Mouse (Mus musculus): Measurements from ENCODE around the gene Ston2. TPM values are rescaled to one million over a fixed set of nuclear protein-coding genes. Genes with fewer than 3 reads are reported as not detected.

Ston2 gene
- polyA plus RNA-seq, 1 experiment from 2014 or later = 13.7 TPM

DNA sequence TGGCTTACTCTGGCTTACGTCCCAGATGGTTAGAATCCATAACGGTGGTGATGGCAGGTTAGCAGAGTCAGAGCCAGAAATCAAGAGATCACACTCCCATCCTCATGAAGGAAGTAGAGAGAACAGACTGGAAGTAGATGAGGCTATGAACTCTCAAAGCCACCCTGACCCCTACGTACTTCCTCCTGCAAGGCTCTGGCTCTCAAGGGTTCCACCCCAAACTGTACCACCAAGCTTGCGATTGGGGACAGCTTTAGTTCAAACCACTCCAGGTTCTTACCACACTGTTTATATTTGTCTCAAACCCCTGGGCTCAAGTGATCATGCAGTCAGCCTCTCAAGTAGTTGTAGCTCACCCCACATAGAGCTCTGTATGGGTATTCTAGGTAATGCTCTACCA is 49.8 kb downstream of the Ston2 start:
- H3K36me3 ChIP-seq (ENCODE audit: control insufficient read depth, insufficient read depth, low read length) = no peaks in the 10 kb centered on the region; the same call in 1 of the 2 replicates
- no peak overlapping the region for H3K9ac ChIP-seq (ENCODE audit: low read length)
- ATAC-seq (replicated peaks; ENCODE audit: low FRiP score) = no peak
- no peaks in the 10 kb centered on the region; the same call in 1 of the 2 replicates for H3K4me1 ChIP-seq (replicated peaks; ENCODE audit: control insufficient read depth, insufficient read depth, low read length)
- no peaks in the 10 kb centered on the region for H3K27me3 ChIP-seq (ENCODE audit: control insufficient read depth, insufficient read depth, low read length)
- no peak overlapping the region for H3K4me3 ChIP-seq (ENCODE audit: low read depth, low read length)
- H3K9me3 ChIP-seq (ENCODE audit: control insufficient read depth, low read length) = no peaks in the 10 kb centered on the region
- DNase-seq (ENCODE audit: low spot score) = no peak
- no peak overlapping the region for H3K27ac ChIP-seq (ENCODE audit: low read depth, low read length)
- 98% methylated on average over 4 of the region's 4 CpGs for WGBS
- no peak overlapping the region for H3K4me2 ChIP-seq (ENCODE audit: low read depth, low read length, severe bottlenecking)

DNA sequence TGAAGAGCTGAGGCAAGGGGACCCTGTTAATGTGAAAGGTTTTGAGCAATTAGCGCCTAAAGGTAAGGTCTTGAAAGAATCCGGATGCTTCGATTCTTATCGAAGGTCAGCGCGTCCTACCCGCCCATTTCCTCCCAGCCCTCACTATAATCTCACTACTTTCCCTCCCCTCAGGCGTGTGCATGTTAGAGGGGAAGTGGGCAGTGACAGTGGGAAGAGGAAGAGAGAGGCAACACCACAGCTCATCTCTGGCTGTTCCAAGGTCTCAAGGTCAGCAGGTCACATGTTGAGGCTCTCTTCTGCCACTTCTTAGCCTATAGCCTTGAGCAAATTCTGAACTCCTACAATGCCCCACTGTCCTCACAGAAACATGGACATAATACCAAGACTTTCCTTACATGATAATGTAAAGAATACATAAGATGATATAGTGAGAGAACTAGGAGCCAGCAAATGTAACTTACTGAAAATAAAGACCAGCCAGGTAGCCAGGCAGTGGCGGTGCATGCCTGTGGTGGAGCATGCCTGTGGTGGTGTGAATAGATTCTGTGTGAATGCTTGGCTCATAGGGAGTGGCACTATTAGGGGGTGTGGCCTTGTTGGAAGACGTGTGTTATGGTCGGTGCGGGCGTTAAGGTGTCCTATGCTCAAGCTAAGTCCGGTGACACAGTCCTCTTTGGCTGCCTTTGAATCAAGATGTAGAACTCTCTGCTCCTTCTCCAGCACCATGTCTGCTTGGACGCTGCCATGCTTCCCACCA is 51.8 kb downstream of the Ston2 start:
- H3K4me3 ChIP-seq (ENCODE audit: low read depth, low read length) = no peak overlapping the region
- ATAC-seq (replicated peaks; ENCODE audit: low FRiP score) (no peak), DNase-seq (ENCODE audit: low spot score) (no peak)
- no peak overlapping the region for H3K4me2 ChIP-seq (ENCODE audit: low read depth, low read length, severe bottlenecking)
- H3K27me3 ChIP-seq (ENCODE audit: control insufficient read depth, insufficient read depth, low read length) = no peaks in the 10 kb centered on the region
- H3K27ac ChIP-seq (ENCODE audit: low read depth, low read length) = no peak overlapping the region
- H3K4me1 ChIP-seq (replicated peaks; ENCODE audit: control insufficient read depth, insufficient read depth, low read length) = peaks cover 2% of the 10 kb centered on the region; the same call in 1 of the 2 replicates
- no peak overlapping the region for H3K9ac ChIP-seq (ENCODE audit: low read length)
- 92% methylated on average over 15 of the region's 15 CpGs for WGBS
- no peaks in the 10 kb centered on the region; the same call in 1 of the 2 replicates for H3K36me3 ChIP-seq (ENCODE audit: control insufficient read depth, insufficient read depth, low read length)
- no peaks in the 10 kb centered on the region for H3K9me3 ChIP-seq (ENCODE audit: control insufficient read depth, low read length)

DNA sequence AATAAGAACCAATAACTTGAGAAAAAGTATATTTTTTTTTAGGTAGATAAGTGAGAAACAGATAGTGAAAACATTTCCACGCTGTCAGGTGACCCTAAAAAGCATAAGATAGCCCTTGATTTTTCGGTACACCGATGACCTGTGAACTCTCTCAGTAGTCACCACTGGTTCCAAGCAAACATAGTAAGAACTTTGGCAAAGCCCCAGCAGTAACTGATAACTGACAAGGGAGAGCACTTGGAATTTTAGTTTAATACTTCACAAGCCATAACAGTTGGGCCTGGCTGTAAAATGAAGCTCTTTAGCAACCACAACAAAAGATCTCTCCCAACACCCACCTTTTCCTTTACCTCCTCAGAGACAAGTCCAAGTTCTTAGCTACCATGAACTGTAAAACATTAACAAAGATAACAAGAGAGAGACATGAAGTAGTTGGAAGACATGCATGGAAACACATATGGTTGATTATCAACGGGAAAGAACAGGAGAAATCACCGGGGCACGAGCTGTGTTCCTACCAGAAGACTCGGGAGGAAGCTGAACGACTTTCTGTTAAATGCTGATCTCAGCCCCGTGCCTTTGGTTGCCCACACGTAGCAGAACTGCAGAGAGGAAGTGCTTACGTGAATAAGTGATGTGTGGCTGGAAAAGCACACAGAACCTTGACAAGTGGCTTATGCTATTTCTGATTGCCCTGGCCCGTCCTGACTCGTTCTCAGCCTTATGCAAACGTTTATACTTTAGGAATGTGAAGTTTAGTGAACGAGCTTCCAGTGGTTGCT is 53.8 kb downstream of the Ston2 start:
- Histone ChIP-seq H3K9ac (ENCODE audit: low read length) (no peak overlapping the region), H3K27me3 (ENCODE audit: control insufficient read depth, insufficient read depth, low read length) (no peaks in the 10 kb centered on the region), H3K9me3 (ENCODE audit: control insufficient read depth, low read length) (no peaks in the 10 kb centered on the region), H3K4me1 (replicated peaks; ENCODE audit: control insufficient read depth, insufficient read depth, low read length) (peaks cover 2% of the 10 kb centered on the region; the same call in 1 of the 2 replicates), H3K4me3 (ENCODE audit: low read depth, low read length) (no peak overlapping the region), H3K27ac (ENCODE audit: low read depth, low read length) (no peak overlapping the region), H3K4me2 (ENCODE audit: low read depth, low read length, severe bottlenecking) (no peak overlapping the region), H3K36me3 (ENCODE audit: control insufficient read depth, insufficient read depth, low read length) (no peaks in the 10 kb centered on the region; the same call in 1 of the 2 replicates)
- ATAC-seq (replicated peaks; ENCODE audit: low FRiP score) (no peak), DNase-seq (ENCODE audit: low spot score) (no peak)
- WGBS = 89% methylated on average over 15 of the region's 15 CpGs

DNA sequence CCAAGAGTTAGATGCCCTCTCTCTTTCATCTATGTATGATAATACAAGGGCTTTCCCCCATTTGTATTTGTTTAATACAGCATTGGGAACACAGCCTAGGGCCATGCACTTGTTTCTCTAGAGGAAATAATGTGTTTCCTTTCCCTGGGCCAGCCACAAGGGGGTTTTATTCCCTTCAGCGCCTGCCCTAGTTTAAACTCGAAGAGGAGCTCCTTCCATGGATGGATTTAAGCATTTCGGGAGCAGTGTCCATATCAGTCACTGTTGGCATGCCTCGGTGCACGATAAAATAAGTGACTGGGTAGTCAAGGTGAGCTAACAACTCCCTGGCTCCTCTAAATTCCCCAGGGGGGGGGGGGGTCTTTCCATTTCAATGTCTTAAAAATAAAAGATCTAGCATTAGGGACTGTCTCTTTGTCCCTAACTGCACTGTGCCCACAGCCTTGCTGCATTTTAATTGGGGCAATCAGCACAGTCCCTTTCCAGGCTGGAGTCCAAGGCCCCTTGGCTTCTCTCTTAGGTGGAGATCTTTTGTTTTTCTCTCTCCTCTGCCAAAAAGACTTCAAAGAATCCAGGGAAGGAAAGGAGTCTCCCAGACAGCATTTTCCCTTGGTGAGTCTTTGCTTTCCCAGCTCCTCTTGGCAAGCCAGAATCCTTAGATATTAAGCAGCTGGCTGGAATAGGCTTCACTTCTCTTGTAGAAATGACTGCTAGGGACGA is 55.3 kb downstream of the Ston2 start:
- Histone ChIP-seq H3K36me3 (ENCODE audit: control insufficient read depth, insufficient read depth, low read length) (no peaks in the 10 kb centered on the region), H3K27me3 (ENCODE audit: control insufficient read depth, insufficient read depth, low read length) (no peaks in the 10 kb centered on the region), H3K9ac (ENCODE audit: low read length) (no peak overlapping the region), H3K27ac (ENCODE audit: low read depth, low read length) (peak overlapping the region; percentile 43; the same call in 1 of the 2 replicates), H3K9me3 (ENCODE audit: control insufficient read depth, low read length) (no peaks in the 10 kb centered on the region), H3K4me1 (replicated peaks; ENCODE audit: control insufficient read depth, insufficient read depth, low read length) (peaks cover 2% of the 10 kb centered on the region; the same call in 1 of the 2 replicates), H3K4me2 (ENCODE audit: low read depth, low read length, severe bottlenecking) (no peak overlapping the region), H3K4me3 (ENCODE audit: low read depth, low read length) (no peak overlapping the region)
- peak; percentile 77 for ATAC-seq (replicated peaks; ENCODE audit: low FRiP score)
- WGBS = 58% methylated on average over 6 of the region's 6 CpGs
- no peak for DNase-seq (ENCODE audit: low spot score)

DNA sequence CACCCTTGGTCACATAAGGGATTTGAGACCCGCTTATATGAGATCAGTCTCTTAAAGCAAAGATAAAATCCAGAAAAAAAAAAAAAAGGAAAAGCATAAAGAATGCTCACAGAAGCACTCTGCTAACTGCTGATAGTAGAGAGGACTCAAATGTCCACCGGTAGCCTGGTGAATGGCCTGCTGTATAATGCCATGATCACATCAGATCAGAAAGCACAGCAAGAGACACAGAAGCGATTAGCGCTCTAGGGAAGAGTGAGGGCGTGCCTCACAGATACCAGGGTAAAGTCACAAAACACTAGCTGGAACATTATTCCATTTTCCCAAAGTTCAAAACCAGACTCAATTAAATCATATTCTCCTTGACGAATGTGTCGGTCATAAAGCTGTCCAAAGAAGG is 62.0 kb downstream of the Ston2 start:
- Histone ChIP-seq H3K9me3 (ENCODE audit: control insufficient read depth, low read length) (no peaks in the 10 kb centered on the region), H3K4me2 (ENCODE audit: low read depth, low read length, severe bottlenecking) (no peak overlapping the region), H3K27ac (ENCODE audit: low read depth, low read length) (no peak overlapping the region), H3K27me3 (ENCODE audit: control insufficient read depth, insufficient read depth, low read length) (no peaks in the 10 kb centered on the region), H3K4me3 (ENCODE audit: low read depth, low read length) (no peak overlapping the region), H3K4me1 (replicated peaks; ENCODE audit: control insufficient read depth, insufficient read depth, low read length) (no peaks in the 10 kb centered on the region), H3K36me3 (ENCODE audit: control insufficient read depth, insufficient read depth, low read length) (no peaks in the 10 kb centered on the region), H3K9ac (ENCODE audit: low read length) (no peak overlapping the region)
- WGBS = 89% methylated on average over 7 of the region's 7 CpGs
- ATAC-seq (replicated peaks; ENCODE audit: low FRiP score) (no peak), DNase-seq (ENCODE audit: low spot score) (no peak)

DNA sequence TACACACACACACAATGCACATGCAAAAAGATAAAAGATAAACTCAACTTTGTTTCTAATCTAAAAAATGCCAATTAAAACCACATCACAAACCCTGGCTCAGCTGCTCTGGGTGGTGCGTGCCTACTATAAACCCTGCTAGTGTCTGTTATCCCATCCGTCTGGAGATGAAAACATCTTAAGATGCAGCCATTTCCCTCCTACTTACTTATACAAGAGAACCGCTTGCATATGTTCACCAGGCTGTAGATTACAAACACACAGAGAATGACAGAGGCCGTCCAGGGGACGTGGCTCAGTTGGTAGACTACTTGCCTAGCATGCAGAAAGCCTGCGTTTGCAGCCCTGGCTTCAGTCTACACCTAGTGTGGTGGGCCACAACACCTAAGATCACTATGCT is 64.3 kb downstream of the Ston2 start:
- no peaks in the 10 kb centered on the region for H3K4me1 ChIP-seq (replicated peaks; ENCODE audit: control insufficient read depth, insufficient read depth, low read length)
- H3K9me3 ChIP-seq (ENCODE audit: control insufficient read depth, low read length) = no peaks in the 10 kb centered on the region
- 88% methylated on average over 6 of the region's 6 CpGs for WGBS

DNA sequence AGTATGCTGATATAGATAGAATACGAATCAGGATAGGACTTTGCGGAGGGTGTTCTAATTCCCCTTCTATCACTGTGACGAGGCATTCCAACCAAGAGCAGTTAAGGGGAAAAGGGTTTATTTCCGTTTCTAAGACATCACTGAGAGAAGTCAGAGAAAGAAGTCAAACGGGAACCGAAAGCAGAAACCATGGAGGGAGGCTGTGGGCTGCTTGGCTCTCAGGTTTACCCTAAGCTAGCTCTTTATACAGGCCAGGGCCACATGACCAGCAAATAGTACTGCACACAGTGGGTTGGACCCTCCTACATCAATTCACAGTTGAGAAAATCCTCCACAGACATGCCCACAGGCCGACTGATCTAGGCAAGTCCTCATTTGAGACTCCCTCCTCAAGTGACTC is 69.1 kb downstream of the Ston2 start:
- H3K9ac ChIP-seq (ENCODE audit: low read length) = no peak overlapping the region
- H3K36me3 ChIP-seq (ENCODE audit: control insufficient read depth, insufficient read depth, low read length) = no peaks in the 10 kb centered on the region
- H3K9me3 ChIP-seq (ENCODE audit: control insufficient read depth, low read length) = no peaks in the 10 kb centered on the region
- DNase-seq (ENCODE audit: low spot score) = no peak
- no peaks in the 10 kb centered on the region for H3K4me1 ChIP-seq (replicated peaks; ENCODE audit: control insufficient read depth, insufficient read depth, low read length)
- H3K27ac ChIP-seq (ENCODE audit: low read depth, low read length) = no peak overlapping the region
- no peak overlapping the region for H3K4me3 ChIP-seq (ENCODE audit: low read depth, low read length)
- H3K27me3 ChIP-seq (ENCODE audit: control insufficient read depth, insufficient read depth, low read length) = no peaks in the 10 kb centered on the region
- WGBS = 83% methylated on average over 7 of the region's 7 CpGs
- H3K4me2 ChIP-seq (ENCODE audit: low read depth, low read length, severe bottlenecking) = no peak overlapping the region
- ATAC-seq (replicated peaks; ENCODE audit: low FRiP score) = no peak

More for the DNA sequence above, 64.3 kb downstream of the Ston2 start:
- Histone ChIP-seq H3K36me3 (ENCODE audit: control insufficient read depth, insufficient read depth, low read length) (no peaks in the 10 kb centered on the region), H3K9ac (ENCODE audit: low read length) (no peak overlapping the region), H3K27ac (ENCODE audit: low read depth, low read length) (no peak overlapping the region), H3K4me3 (ENCODE audit: low read depth, low read length) (no peak overlapping the region), H3K27me3 (ENCODE audit: control insufficient read depth, insufficient read depth, low read length) (no peaks in the 10 kb centered on the region), H3K4me2 (ENCODE audit: low read depth, low read length, severe bottlenecking) (no peak overlapping the region)
- DNase-seq (ENCODE audit: low spot score) (no peak), ATAC-seq (replicated peaks; ENCODE audit: low FRiP score) (no peak)

DNA sequence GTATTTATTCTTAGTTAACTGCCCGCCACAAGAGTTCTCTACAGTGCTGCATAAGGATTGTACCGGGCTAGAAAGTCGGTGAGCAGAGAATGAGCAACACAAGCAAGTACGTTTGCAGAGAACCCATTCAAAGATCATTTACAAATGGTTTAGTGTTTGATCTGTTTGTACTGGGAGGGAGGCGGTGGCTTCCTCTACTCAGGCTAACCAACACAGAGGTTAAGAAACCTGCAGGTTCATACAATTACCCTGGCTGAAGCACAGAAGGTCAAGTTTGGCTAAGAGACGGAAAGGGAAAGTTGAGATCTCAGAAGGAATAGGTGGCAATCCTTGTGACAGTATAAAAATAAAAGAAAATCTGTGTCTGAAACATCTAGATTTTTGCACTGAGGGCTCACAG is 72.5 kb downstream of the Ston2 start:
- ATAC-seq (replicated peaks; ENCODE audit: low FRiP score) (no peak), DNase-seq (ENCODE audit: low spot score) (no peak)
- H3K27me3 ChIP-seq (ENCODE audit: control insufficient read depth, insufficient read depth, low read length) = no peaks in the 10 kb centered on the region
- H3K4me1 ChIP-seq (replicated peaks; ENCODE audit: control insufficient read depth, insufficient read depth, low read length) = 0 out of 2 replicates have a peak, but pooled peaks cover under 1% of the 10 kb centered on the region
- H3K9me3 ChIP-seq (ENCODE audit: control insufficient read depth, low read length) = no peaks in the 10 kb centered on the region
- H3K4me2 ChIP-seq (ENCODE audit: low read depth, low read length, severe bottlenecking) = no peak overlapping the region
- H3K9ac ChIP-seq (ENCODE audit: low read length) = no peak overlapping the region
- H3K27ac ChIP-seq (ENCODE audit: low read depth, low read length) = no peak overlapping the region
- 84% methylated on average over 6 of the region's 6 CpGs for WGBS
- no peak overlapping the region for H3K4me3 ChIP-seq (ENCODE audit: low read depth, low read length)
- H3K36me3 ChIP-seq (ENCODE audit: control insufficient read depth, insufficient read depth, low read length) = no peaks in the 10 kb centered on the region
